Mouse (Mus musculus) cerebellum, adult 11-12 months (tissue): ENCODE data around the gene Gm20696.
A peak's percentile ranks its signal among the peaks of the same experiment; 100 is the strongest.

Experiments used
- DNase-seq: peaks from one replicate; pipeline ENCODE4 v3.0.0; 2022

The Gm20696 gene

DNA sequence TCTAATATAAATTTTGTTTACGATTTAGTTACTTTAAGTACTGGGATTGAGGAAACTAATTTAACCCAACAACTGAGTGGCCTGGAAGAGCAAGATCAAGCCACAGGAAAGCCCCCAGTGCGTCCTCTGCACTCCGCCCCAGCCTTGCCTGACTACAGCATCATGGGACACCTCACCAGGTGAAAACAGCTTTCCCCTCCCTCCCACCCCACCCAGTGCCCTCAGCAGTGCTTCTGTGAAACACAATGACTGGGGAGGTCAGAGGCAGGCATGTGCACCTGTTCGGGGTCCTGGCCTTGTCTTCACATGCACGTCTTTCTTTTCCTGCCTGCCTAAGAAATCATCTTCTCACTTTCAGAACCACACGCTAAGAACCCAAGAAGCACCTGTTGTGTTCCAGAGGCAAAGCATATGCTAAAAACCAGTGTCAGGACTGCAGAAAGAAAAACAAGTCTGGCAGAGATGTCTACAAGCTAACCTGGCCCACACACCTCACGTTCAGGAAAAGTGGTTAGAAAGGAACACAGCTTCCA is 150.9 kb downstream of the Gm20696 start:
- DNase-seq, result no peak

DNA sequence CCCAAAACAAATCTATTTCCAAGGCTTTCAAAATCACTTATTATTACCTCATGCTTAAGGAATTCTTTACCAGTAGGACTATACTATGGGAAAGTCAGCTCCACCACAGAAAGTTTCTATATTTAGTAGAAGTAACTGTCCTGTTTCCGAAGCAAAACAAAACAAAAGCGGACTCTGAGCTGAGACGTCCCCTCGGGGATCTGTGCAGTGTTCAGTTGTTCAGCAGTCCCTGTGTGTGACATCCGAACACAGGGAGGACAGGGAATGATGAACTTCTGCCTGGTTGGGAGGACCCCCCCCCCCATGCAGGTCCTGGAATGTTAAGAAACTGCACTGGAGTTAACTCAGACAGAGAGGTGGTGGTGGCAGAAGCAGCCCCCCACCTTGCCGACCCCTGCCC is 154.7 kb downstream of the Gm20696 start:
- no peak for DNase-seq

GRCm38 (mm10) chr6:99509189-99509592 is 157.4 kb downstream of the Gm20696 start:
- DNase-seq, result peak; percentile 87

DNA sequence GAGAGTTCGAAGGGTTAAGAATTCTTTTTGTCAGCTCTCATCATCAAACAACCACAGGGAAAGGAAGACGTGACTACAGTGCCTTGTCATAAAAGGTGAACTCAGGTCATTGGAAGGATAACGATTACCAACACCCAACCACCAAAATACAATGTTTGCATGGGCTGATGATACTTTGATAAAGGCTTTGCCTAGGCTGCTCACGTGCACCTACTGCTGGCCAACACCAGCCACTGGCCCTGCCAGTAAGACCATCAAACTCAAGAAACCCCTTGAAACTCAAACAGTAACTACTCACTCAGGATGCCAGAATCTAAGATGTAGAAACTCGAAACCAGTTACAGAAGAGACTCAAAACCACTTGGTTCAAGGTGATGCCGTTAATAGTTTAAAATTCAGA is 159.8 kb downstream of the Gm20696 start:
- DNase-seq, result no peak

DNA sequence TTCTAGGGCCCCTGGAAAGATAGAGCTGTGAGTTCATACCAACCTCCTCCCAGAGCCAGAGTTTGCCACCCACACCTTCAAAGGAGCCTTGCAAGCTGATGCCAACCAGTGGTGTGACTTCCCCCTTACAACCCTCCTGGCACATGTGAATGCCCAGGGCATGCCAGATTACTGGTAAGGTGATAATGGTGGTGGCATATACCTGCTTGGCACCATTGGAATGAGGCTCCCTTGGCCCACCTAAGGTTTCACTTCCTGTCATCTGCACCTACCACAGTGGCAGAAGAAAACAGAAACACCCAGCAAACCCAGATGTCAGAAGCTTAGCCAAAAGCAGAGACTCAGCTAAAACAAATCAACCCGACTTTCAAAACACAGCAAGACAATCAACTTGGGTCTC is 162.9 kb downstream of the Gm20696 start:
- DNase-seq, result no peak

DNA sequence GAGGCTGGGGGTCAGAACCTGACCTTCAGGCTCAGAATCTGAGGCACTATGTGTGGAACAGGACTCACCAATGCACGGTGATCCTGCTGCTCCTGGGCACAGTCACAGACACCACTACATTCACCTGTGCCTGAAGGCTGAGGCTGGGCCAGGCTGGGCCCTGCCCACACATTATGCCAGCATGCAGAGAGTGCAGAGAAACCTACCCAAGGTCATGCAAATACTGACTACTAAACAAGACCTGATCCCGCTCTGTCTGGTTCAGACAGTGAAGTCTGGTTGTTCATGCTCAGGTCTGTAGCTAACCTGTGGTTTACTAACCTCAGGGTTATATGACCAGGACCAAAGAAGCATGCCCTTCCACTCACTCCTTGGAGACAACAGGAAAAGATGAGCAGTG is 163.9 kb downstream of the Gm20696 start:
- no peak for DNase-seq

GRCm38 (mm10) chr6:99502314-99502713 is 164.3 kb downstream of the Gm20696 start:
- no peak for DNase-seq

- DNase-seq, result no peak
Measured at GRCm38 (mm10) chr6:99500570-99501270, 165.9 kb downstream of the Gm20696 start.

- no peak for DNase-seq
Measured at GRCm38 (mm10) chr6:99498082-99498481, 168.5 kb downstream of the Gm20696 start.

DNA sequence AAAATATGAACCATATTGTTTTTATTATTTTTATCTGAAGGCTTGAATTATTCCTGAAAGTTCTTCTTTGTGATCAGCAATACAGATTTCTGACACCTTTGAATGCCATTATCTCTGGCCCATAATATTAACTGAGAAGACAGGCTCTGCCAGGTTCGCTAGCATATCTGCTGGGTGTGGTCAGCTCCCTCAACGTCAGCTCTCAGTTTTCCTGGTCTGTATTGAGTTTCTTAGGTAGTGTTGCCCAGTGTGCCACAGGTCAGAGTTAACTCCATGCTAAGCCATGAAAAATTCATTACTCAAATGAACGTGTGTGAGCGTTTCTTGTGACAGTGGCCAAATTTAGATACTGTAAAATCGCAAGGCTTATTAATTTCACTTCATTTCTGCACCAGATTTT is 170.5 kb downstream of the Gm20696 start:
- DNase-seq, result no peak

DNA sequence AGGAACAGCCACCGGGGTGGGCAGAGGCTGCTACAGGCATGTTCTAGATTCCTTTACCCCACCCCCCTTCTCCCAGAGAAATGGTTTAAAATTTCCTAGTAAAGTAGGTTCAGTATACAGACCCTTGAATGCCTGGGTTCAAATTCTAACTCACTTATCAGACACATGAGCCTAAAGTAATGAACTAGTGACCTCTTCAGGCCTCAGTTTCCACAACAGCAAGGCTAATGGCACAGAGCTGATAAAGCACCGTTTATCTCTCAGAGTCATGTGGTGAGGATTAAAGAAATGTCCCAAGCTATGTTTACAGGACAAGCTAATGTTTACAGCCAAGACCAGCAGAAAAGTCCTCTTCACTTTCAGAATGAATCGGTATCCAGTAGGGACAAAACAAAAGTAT is 173.7 kb downstream of the Gm20696 start:
- no peak for DNase-seq

GRCm38 (mm10) chr6:99491979-99492544 is 174.5 kb downstream of the Gm20696 start:
- DNase-seq, result no peak

- no peak for DNase-seq
Measured at GRCm38 (mm10) chr6:99491146-99491545, 175.5 kb downstream of the Gm20696 start.

- DNase-seq, result no peak
Measured at GRCm38 (mm10) chr6:99489900-99490648, 176.5 kb downstream of the Gm20696 start.

DNA sequence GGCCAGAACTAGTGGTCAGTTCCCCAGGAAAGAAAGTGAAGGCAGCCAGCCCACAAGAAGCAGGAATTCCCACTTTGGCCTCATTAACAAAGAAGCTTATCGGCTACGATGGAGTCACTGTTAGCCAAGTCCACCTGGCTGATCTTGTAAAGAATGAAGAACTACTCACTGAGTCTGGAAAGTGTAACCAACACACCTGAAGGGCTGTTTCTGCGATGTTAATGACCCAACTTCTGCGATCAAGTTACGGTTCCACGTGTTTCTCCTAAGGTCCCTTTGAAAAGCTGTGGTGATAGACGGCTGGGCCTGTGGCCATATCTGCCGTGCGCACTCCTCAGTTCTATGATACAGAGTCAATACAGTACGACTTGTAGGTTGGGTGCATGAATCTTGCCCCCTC is 177.2 kb downstream of the Gm20696 start:
- no peak for DNase-seq

DNA sequence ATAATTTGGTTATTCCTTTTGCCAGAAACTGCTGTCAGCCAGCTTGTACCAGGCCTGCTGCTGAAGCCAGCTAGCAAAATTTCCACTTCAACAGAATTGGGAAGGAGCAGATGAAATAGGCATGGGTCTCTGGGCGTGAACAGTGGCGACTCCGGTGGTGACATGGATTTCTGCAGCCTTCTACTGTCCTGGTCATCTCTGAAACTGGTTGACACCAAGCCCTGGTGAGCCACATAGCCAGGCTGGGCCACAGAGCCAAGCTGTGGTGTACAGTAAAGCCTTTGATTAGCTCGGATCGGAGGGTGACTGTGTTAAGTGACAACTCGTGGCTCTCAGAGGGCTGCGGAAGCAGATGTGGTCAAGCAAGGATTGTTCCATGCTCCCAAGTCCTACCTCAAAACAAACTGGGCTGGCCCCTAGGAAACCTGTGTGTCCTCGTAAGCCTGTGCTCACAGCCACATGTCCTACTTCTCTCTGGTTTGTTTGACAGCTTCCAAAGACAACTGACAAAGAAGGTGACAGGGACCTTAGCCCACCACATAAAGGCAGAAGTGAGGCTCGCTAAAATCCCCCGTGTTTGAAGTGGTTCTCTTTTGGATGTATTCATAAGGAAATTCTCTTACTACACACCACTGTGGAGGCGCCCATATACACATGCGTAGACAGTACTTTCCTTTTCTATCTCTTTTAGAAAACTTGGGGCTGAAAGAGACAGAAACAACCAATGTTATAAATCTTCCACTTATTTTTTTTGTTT is 180.5 kb downstream of the Gm20696 start:
- DNase-seq, result peak; percentile 35

GRCm38 (mm10) chr6:99485217-99485883 is 181.2 kb downstream of the Gm20696 start:
- peak; percentile 26 for DNase-seq

DNA sequence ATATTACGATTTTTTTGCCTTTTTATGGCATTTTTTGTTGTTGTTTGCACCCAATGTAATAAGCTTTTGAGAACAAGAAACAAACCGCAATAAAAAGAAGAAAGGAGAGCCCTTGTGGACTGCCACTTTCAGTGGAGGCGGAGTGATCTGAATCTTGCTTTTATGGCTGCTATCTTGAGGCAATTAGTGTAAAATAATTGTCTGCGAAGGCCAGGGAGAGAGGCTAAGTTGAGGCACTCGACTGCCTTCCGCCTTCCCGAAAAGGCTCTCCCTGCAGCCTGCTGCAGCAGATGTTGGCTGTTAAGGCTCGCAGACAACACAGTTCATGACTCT is 181.7 kb downstream of the Gm20696 start:
- no peak for DNase-seq

DNA sequence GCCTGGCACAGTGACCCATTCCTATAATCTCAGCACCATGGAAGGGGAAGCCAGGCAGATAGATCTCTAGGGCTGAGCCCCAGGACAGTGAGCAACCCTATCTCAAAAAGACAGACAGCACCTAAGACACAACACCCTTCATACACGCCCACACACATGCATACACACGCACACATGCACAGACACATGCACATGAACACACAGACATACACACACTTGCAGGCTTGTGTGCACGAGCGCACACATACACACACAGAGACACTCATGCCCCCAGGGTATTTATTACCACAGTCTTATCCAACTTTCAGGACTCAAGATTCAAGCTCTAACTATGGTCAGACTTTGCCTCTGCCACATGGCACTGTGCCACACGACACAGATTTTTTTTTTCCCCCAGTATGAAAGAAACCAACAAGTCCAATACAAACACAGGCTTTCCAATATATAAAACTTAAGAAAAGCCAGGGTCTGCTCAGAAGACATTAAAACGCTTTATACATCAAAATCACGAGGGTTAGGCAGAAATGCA is 182.3 kb downstream of the Gm20696 start:
- DNase-seq, result no peak

DNA sequence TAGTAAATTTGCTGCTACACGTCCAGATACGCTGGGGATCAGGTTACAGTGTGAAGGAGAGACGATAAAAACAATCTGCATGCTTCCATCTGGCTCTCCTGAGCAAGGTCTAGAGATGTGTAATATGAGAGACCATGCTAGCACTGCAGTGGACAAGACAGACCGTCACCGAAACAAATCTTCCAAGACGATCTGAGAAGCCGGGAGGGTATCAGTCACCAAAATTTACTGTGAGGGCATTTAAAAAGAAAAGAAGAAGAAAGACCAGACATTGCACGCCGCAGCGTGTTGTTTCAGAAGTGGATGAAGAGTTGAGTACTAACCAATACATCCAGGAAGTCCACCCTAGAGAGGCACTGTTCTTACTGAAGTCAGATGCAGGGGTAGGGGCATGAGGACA is 183.0 kb downstream of the Gm20696 start:
- DNase-seq, result no peak

GRCm38 (mm10) chr6:99481568-99481967 is 185.0 kb downstream of the Gm20696 start:
- no peak for DNase-seq

DNA sequence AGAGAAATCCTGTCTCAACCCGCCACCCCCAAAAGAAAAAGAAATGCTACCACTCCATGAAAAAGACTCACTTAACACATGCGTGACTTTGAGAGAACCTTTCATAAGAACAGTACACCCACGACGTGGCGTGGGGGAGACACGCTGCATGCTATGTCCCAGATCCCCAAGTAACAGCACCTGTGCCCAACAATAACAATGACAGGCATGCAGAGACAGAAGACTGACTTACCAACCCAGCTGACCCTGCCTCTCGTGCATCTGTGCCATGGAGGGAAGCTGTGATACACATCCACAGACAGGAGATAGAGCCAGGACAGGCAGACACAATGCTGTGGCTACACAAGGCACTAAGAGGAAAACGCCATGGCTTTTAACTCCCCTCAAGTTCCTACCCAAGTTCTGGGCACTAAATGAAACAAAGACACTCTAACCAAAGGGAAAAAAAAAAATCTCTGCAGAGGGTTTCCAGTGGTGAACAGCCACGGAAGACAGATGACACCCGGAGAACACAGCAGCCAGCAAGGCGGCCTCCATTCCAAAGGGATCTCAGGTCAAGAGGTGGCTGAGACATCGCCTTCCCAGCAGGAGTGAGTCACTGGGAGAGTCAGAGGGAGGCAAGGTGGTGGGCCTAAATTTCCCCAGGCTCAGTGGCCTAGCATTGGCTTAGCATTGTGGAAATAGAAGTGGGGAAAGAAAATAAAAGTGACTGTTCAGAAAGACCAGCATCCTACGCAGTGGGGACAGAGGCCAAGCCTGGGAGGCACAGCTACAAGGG is 187.5 kb downstream of the Gm20696 start:
- DNase-seq, result no peak
